Mouse (Mus musculus) splenic B cell, adult 2 months (primary cell): ENCODE data around the gene Speer4c.
"Not testable (repeated sequence)": the region's sequence is repeated elsewhere in the genome, so short reads cannot be mapped to it uniquely, and the experiment has no call there.

Source experiments
- DNase-seq: peaks from one replicate; pipeline ENCODE4 v3.0.0-alpha.2; 2011; ENCODE audit warnings: low read depth, low spot score
- H3K27me3 ChIP-seq: 2 replicates; pipeline ENCODE4 v1.6.1; 2012; ENCODE audit warnings: mild to moderate bottlenecking, low read length, moderate library complexity, mixed read lengths; ENCODE audit not compliant: control insufficient read depth, poor library complexity, insufficient read depth, severe bottlenecking
- H3K36me3 ChIP-seq: 2 replicates; pipeline ENCODE4 v1.6.1; 2012; ENCODE audit warnings: mild to moderate bottlenecking, low read length, moderate library complexity, mixed read lengths; ENCODE audit not compliant: control insufficient read depth, poor library complexity, insufficient read depth, severe bottlenecking

Speer4c gene

GRCm38 (mm10) chr5:15714171-15714570, at the start of gene Speer4c:
Gene Speer4c (minus strand): TSS chr5:15714271.
- H3K36me3 ChIP-seq, DNase-seq, H3K27me3 ChIP-seq: not testable (repeated sequence)

- Histone ChIP-seq H3K27me3 (no peaks in the 10 kb centered on the region), H3K36me3 (no peaks in the 10 kb centered on the region)
- no peak for DNase-seq
Observed at GRCm38 (mm10) chr5:15747478-15748255, 33.6 kb upstream of the Speer4c start.

DNA sequence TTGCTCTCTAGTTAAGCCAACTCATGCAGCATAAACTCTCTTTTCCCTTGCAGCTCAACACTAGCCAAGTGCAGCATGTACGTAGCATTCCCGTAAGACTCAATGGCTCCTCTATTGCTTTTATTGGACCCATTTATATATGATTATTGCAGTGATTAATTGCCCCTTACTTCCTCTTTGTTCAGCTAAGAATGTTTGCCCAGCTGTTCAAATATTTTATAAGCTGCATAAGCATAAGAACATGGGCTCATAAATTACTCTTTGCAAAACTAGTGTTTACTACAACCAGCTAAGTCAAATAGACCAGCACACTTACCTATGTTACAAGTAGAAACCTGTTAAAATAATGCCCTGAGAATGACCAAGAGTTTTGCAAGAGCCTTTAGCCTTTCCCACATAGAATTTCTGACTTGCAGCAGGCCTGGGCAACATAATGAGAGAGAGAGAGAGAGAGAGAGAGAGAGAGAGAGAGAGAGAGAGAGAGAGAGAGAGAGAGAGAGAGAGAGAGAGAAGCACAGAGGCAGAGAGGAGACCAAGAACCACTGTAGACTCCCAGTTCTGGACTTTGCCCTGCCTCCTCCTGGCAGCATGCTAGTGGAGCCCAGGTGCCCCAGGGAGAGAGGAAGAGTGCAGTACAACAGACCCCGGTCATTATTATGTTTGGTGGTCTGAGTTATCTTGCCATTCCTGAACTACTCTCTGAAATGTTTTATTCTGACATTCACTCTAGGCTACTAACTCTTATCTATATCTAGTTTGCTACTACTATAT, 20.2 kb upstream of the Speer4c start:
- no peak for DNase-seq
- H3K36me3 ChIP-seq: no peaks in the 10 kb centered on the region
- no peaks in the 10 kb centered on the region for H3K27me3 ChIP-seq

GRCm38 (mm10) chr5:15702891-15703290, 11.2 kb downstream of the Speer4c start:
- H3K27me3 ChIP-seq, H3K36me3 ChIP-seq, DNase-seq: not testable (repeated sequence)

GRCm38 (mm10) chr5:15697719-15698118, 16.4 kb downstream of the Speer4c start:
- not testable (repeated sequence) for H3K27me3 ChIP-seq, H3K36me3 ChIP-seq, DNase-seq

DNA sequence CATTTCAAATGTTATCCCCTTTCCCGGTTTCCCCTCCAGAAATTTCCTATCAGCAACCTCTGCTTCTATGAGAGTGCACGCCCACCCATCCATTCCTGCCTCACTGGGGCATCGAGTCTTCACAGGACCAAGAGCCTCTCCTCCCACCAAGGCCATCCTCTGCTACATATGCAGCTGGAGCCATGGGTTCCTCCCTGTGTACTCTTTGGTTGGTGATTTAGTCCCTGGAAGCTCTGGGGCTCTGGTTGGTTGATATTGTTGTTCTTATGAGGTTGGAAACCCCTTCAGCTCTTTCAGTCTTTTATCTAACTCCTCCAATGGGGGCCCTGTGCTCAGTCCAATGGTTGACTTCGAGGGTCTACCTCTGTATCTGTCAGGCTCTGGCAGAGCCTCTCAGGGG, 22.2 kb downstream of the Speer4c start:
- H3K36me3 ChIP-seq, H3K27me3 ChIP-seq, DNase-seq: not testable (repeated sequence)

- H3K36me3 ChIP-seq, DNase-seq, H3K27me3 ChIP-seq: not testable (repeated sequence)
Observed at GRCm38 (mm10) chr5:15690822-15691221, 23.2 kb downstream of the Speer4c start.

- DNase-seq, H3K27me3 ChIP-seq, H3K36me3 ChIP-seq: not testable (repeated sequence)
Observed at GRCm38 (mm10) chr5:15689659-15690213, 24.3 kb downstream of the Speer4c start.

GRCm38 (mm10) chr5:15688874-15689658, 25.0 kb downstream of the Speer4c start:
- H3K36me3 ChIP-seq, H3K27me3 ChIP-seq, DNase-seq: not testable (repeated sequence)

- not testable (repeated sequence) for H3K27me3 ChIP-seq
Observed at GRCm38 (mm10) chr5:15681301-15682035, 32.6 kb downstream of the Speer4c start.

GRCm38 (mm10) chr5:15679980-15680949, 33.8 kb downstream of the Speer4c start:
- not testable (repeated sequence) for DNase-seq, H3K27me3 ChIP-seq, H3K36me3 ChIP-seq

More at GRCm38 (mm10) chr5:15681301-15682035, 32.6 kb downstream of the Speer4c start:
- not testable (repeated sequence) for H3K36me3 ChIP-seq, DNase-seq

DNA sequence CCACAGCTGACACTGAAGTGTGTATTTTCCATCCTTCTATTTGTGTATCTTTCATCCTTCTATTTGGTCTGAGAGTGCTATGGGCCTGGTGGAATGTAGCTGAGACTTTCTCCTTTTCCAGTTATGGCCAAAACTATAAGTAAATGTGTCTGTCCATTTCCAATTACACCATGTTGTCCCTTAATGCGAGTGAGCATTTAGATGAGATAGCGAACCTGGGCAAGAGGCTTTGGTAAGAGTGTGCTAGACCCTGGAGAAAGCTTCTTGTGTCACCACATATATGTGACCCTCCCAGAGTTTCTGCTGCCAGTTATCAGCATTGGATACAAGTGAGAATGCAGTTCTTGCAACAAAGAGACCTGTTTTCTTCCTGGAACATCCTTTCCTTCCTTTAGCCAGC, 35.2 kb downstream of the Speer4c start:
- H3K36me3 ChIP-seq, H3K27me3 ChIP-seq, DNase-seq: not testable (repeated sequence)

DNA sequence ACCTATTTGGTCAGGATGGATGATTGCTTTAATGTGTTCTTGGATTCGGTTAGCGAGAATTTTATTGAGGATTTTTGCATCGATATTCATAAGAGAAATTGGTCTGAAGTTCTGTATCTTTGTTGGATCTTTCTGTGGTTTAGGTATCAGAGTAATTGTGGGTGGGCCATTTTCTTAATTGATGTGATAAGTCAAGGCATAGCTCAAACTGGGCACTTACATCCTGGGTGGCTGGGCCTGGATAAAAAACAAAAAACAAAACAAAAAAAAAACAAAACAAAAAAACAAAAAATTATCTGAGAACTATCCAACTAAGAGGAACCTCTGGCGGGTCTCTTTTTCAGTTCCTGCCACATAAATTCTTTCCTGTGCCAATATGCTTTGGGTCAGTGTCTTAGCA, 36.3 kb downstream of the Speer4c start:
- not testable (repeated sequence) for H3K27me3 ChIP-seq, H3K36me3 ChIP-seq, DNase-seq
